Mouse (Mus musculus) ovary, adult 10 weeks (tissue): ENCODE results near the gene Olfr1440. TPM values are rescaled to one million over a fixed set of nuclear protein-coding genes. Genes with fewer than 3 reads are reported as not detected.

Source experiments
- polyA plus RNA-seq: library from polyadenylated mRNA; stranded (reverse); fragments of 350-450 nt; fragmentation: Illumina TruSeq; extraction: RNeasy Lipid Tissue Mini Kit (QIAGEN cat#74804); gene quantifications from one replicate; pipeline ENCODE4 v1.2.3, GENCODE M21; 2014

The Olfr1440 gene
- not detected for polyA plus RNA-seq

GRCm38 (mm10) chr19:12386979-12387378, at the start of gene Olfr1440:
TSS of gene Olfr1440 (plus strand) at chr19:12387279.

GRCm38 (mm10) chr19:12417361-12417760, 30.3 kb downstream of the Olfr1440 start, which contains the start of gene Olfr1441:
TSS of gene Olfr1441 (plus strand) at chr19:12417433.

DNA sequence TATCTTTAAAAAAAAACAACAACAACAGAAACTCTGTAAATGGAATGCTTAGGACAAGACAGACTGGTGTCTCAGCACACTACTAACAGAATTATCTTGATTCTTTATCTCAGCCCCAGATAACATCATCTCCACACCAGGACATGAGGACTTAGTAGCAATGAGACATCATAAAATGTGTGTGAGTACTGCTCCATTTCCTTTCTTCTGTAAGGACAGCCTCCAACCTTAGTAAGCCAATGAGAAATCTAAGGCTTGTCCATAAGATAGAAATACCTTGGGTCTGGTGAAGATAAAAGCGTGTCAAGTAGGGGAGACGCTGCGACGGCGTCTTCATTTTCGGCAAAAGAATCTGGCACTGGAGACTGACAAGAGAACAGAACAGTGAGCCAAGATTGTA, 40.5 kb downstream of the Olfr1440 start, which contains the start of gene Pfpl:
TSS of gene Pfpl (plus strand) at position 301 of the 400 bp plus-strand sequence.

Other genes starting within 250 kb of the Olfr1440 start
- gene Olfr1555-ps1, start 217.2 kb upstream of the Olfr1440 start, polyA plus RNA-seq, result not detected
- not detected for gene Olfr1431, start 186.6 kb upstream of the Olfr1440 start, polyA plus RNA-seq
- not detected for gene Olfr1432, start 154.7 kb upstream of the Olfr1440 start, polyA plus RNA-seq
- not detected for gene Olfr262, start 145.6 kb upstream of the Olfr1440 start, polyA plus RNA-seq
- gene Olfr235, start 126.2 kb upstream of the Olfr1440 start, polyA plus RNA-seq, result not detected
- gene Olfr1434, start 107.4 kb upstream of the Olfr1440 start, polyA plus RNA-seq, result not detected
- gene Olfr1436, start 88.1 kb upstream of the Olfr1440 start, polyA plus RNA-seq, result not detected
- gene Olfr1437, start 62.2 kb upstream of the Olfr1440 start, polyA plus RNA-seq, result not detected
- gene Olfr1438-ps1, start 51.4 kb upstream of the Olfr1440 start, polyA plus RNA-seq, result not detected
- gene Olfr1441, start 30.2 kb downstream of the Olfr1440 start, polyA plus RNA-seq, result not detected
- gene Pfpl, start 40.6 kb downstream of the Olfr1440 start, polyA plus RNA-seq, result not detected
- 117 TPM for gene Mpeg1, start 73.5 kb downstream of the Olfr1440 start, polyA plus RNA-seq
- 65.7 TPM for gene Dtx4, start 114.2 kb downstream of the Olfr1440 start, polyA plus RNA-seq
- 36.6 TPM for gene Fam111a, start 158.5 kb downstream of the Olfr1440 start, polyA plus RNA-seq
- gene Gm4952, start 212.7 kb downstream of the Olfr1440 start, polyA plus RNA-seq, result 1.1 TPM
- gene Glyat, start 246.0 kb downstream of the Olfr1440 start, polyA plus RNA-seq, result not detected